Mouse (Mus musculus): Measurements from ENCODE around the gene Gm38392. TPM values are rescaled to one million over a fixed set of nuclear protein-coding genes. Genes with fewer than 3 reads are reported as not detected.

Gm38392 gene
- polyA plus RNA-seq (2012; rRNA removed) = 0.13 and 0.24 TPM in 2 replicates

DNA sequence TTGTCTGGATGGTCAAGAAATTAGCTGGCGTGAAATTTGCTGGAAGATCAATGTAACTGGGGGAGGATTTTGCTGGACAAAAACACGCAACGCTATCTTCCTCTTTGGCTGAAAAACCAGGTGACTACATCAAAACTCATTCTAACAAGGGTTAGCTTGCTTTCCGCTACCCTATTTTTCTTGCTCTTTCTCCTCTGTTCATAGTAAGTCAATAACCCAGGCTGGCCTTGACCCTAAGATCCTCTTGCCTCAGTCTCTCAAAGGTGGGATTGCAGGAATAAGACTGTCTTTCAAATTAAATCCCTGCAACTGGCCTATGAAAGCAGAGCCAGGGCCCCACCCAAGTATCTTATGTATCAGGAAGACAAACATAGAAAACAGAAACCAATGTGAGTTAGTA, at the start of gene Gm38392:
Gene Gm38392 (minus strand): TSS at position 101 of the 400 bp plus-strand sequence.

DNA sequence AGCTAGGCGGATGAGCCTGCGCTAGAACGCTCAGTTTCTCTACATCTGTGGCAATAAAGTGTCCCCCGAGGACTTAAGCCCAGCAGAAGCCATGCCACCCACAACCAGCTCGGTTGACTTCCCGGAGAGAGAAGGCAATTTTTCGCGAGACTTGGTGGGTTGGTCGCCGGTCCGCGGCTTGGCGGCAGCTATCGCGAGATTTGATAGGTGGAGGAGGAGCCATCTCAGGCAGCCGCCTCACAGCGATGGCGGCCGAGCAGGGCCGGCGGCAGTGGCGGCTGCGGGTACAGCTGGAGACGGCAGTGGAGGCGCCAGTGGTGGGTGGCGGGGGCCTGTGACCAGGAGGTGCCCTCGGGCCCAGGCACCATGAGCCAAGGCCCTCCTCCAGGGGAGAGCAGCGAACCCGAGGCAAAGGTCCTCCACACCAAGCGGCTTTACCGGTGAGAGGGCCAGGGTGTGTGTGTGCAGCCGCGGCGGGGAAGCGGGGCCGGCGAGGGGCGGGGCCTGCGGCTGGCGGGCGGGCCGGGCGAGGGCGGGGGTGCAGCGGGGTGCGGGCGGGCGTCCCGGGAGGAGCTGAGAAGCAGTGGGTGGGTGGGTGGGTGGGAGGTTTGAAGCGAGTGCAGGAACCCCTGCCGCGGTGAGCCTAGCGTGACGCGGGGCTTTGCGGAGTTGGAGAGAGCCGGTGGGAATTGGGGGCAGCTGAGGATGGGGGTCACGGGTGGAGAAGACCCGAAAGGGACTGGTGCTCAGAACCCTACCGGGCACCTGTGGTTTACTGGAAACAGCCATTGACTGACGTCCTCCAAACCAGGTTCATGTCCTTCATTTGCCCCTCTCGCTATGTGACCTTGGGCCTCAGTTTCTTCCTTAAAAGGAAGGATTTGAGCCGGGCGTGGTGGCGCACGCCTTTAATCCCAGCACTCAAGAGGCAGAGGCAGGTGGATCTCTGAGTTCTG, 49.3 kb upstream of the Gm38392 start, which contains the start of the genes Tmem79 and Smg5:
Gene Tmem79 (minus strand): TSS at position 91 of the 956 bp plus-strand sequence.
Gene Smg5 (plus strand): TSS at position 203 of the 956 bp plus-strand sequence.

DNA sequence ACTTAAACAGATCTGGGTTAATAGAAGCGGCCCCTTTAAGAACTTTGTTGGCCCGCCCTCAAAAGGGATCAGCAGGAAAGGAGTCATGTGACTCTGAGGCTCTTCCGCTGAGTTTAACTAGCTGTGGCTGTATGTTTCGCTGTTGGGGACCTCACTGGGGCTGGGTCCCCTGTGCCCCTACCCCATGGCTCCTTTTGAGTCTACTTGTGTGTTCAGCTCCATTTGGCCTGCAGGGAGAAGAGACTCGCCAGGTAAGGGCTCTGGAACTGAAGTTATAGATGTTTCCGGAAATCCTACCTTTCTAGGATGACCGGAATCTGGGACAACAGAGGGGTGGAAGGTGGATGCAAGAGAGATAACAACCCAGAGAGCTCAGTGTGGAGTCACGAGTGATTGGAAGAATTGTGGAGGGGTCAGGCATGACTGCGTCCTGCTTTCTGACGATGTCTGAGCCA, 38.0 kb upstream of the Gm38392 start, which contains the start of gene Glmp:
Gene Glmp (plus strand): TSS at position 73 of the 455 bp plus-strand sequence.

DNA sequence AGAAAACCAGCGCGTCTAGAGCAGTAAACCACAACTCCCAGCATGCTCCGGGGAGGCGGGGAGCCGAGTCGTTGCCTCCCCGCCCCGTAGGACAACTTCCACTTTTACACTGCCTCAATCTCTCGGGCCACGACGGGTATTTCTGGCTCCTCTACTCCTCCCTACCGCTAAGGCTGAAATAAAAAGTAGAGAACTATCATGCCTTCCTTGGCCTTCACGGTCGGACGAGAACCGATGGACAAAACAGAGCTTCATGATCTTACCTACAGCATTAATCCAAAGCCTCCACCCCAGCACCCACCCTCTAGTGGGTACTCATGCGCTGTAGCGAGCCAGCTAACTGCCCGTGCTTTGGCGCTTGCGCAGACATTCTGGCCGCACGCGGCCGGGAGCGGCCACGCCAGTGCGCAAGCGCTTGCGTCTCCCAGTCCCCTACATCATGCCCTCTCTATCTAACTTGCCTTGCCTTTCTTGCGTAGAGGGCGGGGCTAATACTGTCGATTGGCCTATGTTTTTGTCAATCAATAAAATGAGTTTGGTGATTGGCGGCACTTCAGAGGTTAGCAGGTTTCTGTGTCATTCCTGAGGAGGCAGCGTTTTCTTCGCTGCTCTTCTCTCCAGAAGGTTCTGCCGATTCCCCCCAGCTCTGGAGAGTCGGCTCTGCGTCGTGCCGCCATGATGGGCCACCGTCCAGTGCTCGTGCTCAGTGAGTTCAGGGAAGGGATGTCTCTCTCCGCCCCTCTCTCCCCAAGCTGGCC, 9.7 kb upstream of the Gm38392 start, which contains the start of the genes Tsacc and Cct3:
Gene Tsacc (minus strand): TSS at position 439 of the 758 bp plus-strand sequence.
Gene Cct3 (plus strand): TSS at position 556 of the 758 bp plus-strand sequence.

DNA sequence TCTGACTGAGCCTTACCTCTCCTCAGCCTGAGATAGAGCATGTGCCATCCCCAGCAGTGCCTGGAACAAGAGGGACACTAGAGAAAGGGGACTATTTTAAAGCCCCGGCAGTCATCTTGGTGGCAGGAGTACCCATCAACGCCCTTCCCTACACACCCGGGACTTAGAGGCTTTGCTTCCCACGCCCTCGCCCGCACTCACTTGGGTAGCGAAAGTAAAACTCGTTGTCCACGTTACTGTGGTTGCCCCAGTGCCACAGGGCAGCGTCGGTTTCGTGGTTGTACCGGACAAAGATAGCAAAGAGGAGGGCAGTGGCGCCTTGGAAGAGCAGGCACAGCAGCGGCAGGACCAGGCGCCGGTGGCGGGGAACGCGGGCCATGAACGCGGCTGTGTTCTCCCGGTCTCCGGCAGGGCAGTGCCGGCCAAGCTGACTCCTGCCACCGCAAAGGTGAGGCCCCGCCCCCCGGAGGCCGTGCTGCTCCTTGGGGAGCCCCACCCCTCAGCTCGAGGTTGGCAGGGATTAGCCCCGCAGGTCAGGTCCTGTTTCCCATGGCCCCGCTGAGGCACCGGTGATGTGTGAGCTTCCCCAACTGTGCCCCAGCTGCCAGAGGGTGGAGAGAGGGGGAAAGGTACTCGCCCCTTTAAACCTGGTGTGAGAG, 32.6 kb downstream of the Gm38392 start, which contains the start of gene Rhbg:
Gene Rhbg (minus strand): TSS at position 442 of the 659 bp plus-strand sequence.

Other genes with a start within 250 kb of the Gm38392 start
- gene Gpatch4, start 244.1 kb downstream of the Gm38392 start, polyA plus RNA-seq (2012; rRNA removed) = 9.4 and 11.5 TPM in 2 replicates
- 72.2 and 92.5 TPM in 2 replicates for gene Naxe, start 228.7 kb downstream of the Gm38392 start, polyA plus RNA-seq (2012; rRNA removed)
- gene Ttc24, start 208.9 kb downstream of the Gm38392 start, polyA plus RNA-seq (2012; rRNA removed) = not detected in 2 replicates
- gene Iqgap3, start 205.2 kb downstream of the Gm38392 start, polyA plus RNA-seq (2012; rRNA removed) = 13.1 and 15.0 TPM in 2 replicates
- 96.5 and 141 TPM in 2 replicates for gene Mef2d, start 144.8 kb downstream of the Gm38392 start, polyA plus RNA-seq (2012; rRNA removed)
- 2.0 TPM in 2 replicates for gene Rhbg, start 32.5 kb downstream of the Gm38392 start, polyA plus RNA-seq (2012; rRNA removed)
- gene Tsacc, start 9.8 kb upstream of the Gm38392 start, polyA plus RNA-seq (2012; rRNA removed) = 3.0 and 4.3 TPM in 2 replicates
- 186 and 218 TPM in 2 replicates for gene Cct3, start 9.9 kb upstream of the Gm38392 start, polyA plus RNA-seq (2012; rRNA removed)
- gene Glmp, start 37.8 kb upstream of the Gm38392 start, polyA plus RNA-seq (2012; rRNA removed) = 167 and 226 TPM in 2 replicates
- gene Tmem79, start 48.9 kb upstream of the Gm38392 start, polyA plus RNA-seq (2012; rRNA removed) = 11.4 and 14.7 TPM in 2 replicates
- gene Smg5, start 49.0 kb upstream of the Gm38392 start, polyA plus RNA-seq (2012; rRNA removed) = 91.2 and 94.9 TPM in 2 replicates
- gene Paqr6, start 77.4 kb upstream of the Gm38392 start, polyA plus RNA-seq (2012; rRNA removed) = 35.6 and 45.5 TPM in 2 replicates
- gene Bglap3, start 85.5 kb upstream of the Gm38392 start, polyA plus RNA-seq (2012; rRNA removed) = 0.33 and 0.38 TPM in 2 replicates
- not detected in 2 replicates for gene Bglap2, start 91.5 kb upstream of the Gm38392 start, polyA plus RNA-seq (2012; rRNA removed)
- gene Bglap, start 97.3 kb upstream of the Gm38392 start, polyA plus RNA-seq (2012; rRNA removed) = not detected in 2 replicates
- gene Pmf1, start 123.1 kb upstream of the Gm38392 start, polyA plus RNA-seq (2012; rRNA removed) = 107 and 123 TPM in 2 replicates
- 31.8 and 37.9 TPM in 2 replicates for gene Slc25a44, start 137.9 kb upstream of the Gm38392 start, polyA plus RNA-seq (2012; rRNA removed)
- gene Sema4a, start 174.0 kb upstream of the Gm38392 start, polyA plus RNA-seq (2012; rRNA removed) = 40.9 and 48.8 TPM in 2 replicates
- gene Lmna, start 222.7 kb upstream of the Gm38392 start, polyA plus RNA-seq (2012; rRNA removed) = 370 and 373 TPM in 2 replicates
- gene Mex3a, start 245.2 kb upstream of the Gm38392 start, polyA plus RNA-seq (2012; rRNA removed) = 17.5 and 19.7 TPM in 2 replicates

Measured in ovary, adult 2 months (tissue).